Mouse (Mus musculus): ENCODE results near the gene Slit3. TPM values are rescaled to one million over a fixed set of nuclear protein-coding genes. Genes with fewer than 3 reads are reported as not detected.

The Slit3 gene
- total and polyA plus RNA-seq, 3 experiments = 0.55 to 4.8 (median 2.8) TPM

DNA sequence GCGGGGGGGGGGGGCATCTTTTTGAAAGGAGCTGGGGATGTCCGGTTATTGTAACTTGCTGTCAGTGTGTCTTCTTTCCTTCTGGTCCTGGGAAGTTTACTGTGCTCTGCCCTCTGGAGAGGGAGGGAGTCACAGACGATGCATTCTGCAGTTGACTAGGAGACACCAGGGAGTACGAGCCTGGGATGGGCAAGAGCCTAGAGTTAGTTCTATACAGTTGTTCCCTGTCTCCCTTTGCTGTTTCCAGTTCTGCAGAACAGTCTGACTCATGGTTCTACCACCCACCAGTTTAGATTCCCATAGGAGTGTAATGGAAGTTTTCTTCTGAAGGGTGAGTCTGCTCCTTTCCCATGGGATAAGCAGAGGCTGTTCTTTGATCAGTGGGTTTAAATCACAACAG lies 229.9 kb downstream of the Slit3 start:
- Histone ChIP-seq H3K9me3 (replicated peaks; ENCODE audit: low read length) (no peaks in the 10 kb centered on the region), H3K4me3 (replicated peaks in 1 of 3; ENCODE audit: low read depth in 2 of 3, low read length in 2 of 3, poor library complexity in 1 of 3) (no peak overlapping the region), H3K79me2 (replicated peaks; ENCODE audit: control insufficient read depth, extremely low read depth, insufficient read depth, poor library complexity, severe bottlenecking) (no peaks in the 10 kb centered on the region), H3K36me3 (replicated peaks in 1 of 2; ENCODE audit: control insufficient read depth in 1 of 2, insufficient read depth in 1 of 2, low read length in 1 of 2) (no peaks in the 10 kb centered on the region), H3K27ac (ENCODE audit: insufficient read depth, low read depth) (no peak overlapping the region), H3K4me2 (ENCODE audit: insufficient read depth, low read depth, poor library complexity, severe bottlenecking) (no peak overlapping the region), H3K27me3 (replicated peaks) (peaks cover 8% of the 10 kb centered on the region), H3K9ac (ENCODE audit: insufficient read depth, low read depth) (no peak overlapping the region), H3K4me1 (ENCODE audit: control insufficient read depth in 1 of 2, insufficient read depth in 2 of 2) (no peaks in the 10 kb centered on the region)
- DNase-seq (ENCODE audit: extremely low read depth) = no peak
- TF ChIP-seq ZNF384 (IDR thresholded peaks at IDR 0.05; ENCODE audit: low read depth, low read length) (no peak), E2F4 (IDR thresholded peaks at IDR 0.05; ENCODE audit: insufficient replicate concordance, low read depth, low read length) (no peak), NRF1 (IDR thresholded peaks at IDR 0.05; ENCODE audit: low read depth, low read length) (no peak), HCFC1 (IDR thresholded peaks at IDR 0.05; ENCODE audit: low read depth, low read length) (no peak), SIN3A (IDR thresholded peaks at IDR 0.05; ENCODE audit: low read length) (no peak), SMC3 (IDR thresholded peaks at IDR 0.05; ENCODE audit: low read depth, low read length) (no peak), POLR2A (IDR thresholded peaks at IDR 0.05; ENCODE audit: low read depth, low read length) (no peak), POLR2AphosphoS2 (IDR thresholded peaks at IDR 0.05; ENCODE audit: low read depth, low read length) (no peak), MEF2A (IDR thresholded peaks at IDR 0.05; ENCODE audit: borderline replicate concordance, low read depth, low read length) (no peak), TCF12 (IDR thresholded peaks at IDR 0.05; ENCODE audit: low read depth, low read length) (no peak), IRF4 (IDR thresholded peaks at IDR 0.05; ENCODE audit: low read depth, low read length) (no peak), CHD1 (IDR thresholded peaks at IDR 0.05; ENCODE audit: low read depth, low read length) (no peak), ETS1 (conservative IDR thresholded peaks at IDR 0.05; ENCODE audit: low read depth, low read length) (no peak), MAFK (IDR thresholded peaks at IDR 0.05; ENCODE audit: insufficient replicate concordance, low read length) (no peak), JUND (conservative IDR thresholded peaks at IDR 0.05; ENCODE audit: low read depth, low read length) (no peak)
- dilution Hi-C loops (cut with MboI; ENCODE audit: extremely low pct_ligation_motif_present, extremely low pct_unique_long_range_greater_than_20kb, low sequenced_read_pairs) (no loop called here), in situ Hi-C loops (cut with MboI; ENCODE audit: low pct_ligation_motif_present, low pct_unique_long_range_greater_than_20kb, low sequenced_read_pairs) (no loop called here)

- Histone ChIP-seq H3K79me2 (replicated peaks; ENCODE audit: control insufficient read depth, extremely low read depth, insufficient read depth, poor library complexity, severe bottlenecking) (no peaks in the 10 kb centered on the region), H3K27ac (ENCODE audit: insufficient read depth, low read depth) (no peak overlapping the region), H3K4me1 (ENCODE audit: control insufficient read depth in 1 of 2, insufficient read depth in 2 of 2) (no peaks in the 10 kb centered on the region), H3K9me3 (replicated peaks; ENCODE audit: low read length) (no peaks in the 10 kb centered on the region), H3K4me2 (ENCODE audit: insufficient read depth, low read depth, poor library complexity, severe bottlenecking) (no peak overlapping the region), H3K27me3 (replicated peaks) (peaks cover 4% of the 10 kb centered on the region), H3K9ac (ENCODE audit: insufficient read depth, low read depth) (no peak overlapping the region), H3K36me3 (replicated peaks in 1 of 2; ENCODE audit: control insufficient read depth in 1 of 2, insufficient read depth in 1 of 2, low read length in 1 of 2) (no peaks in the 10 kb centered on the region), H3K4me3 (replicated peaks in 1 of 3; ENCODE audit: low read depth in 2 of 3, low read length in 2 of 3, poor library complexity in 1 of 3) (no peak overlapping the region)
- no peak for DNase-seq (ENCODE audit: extremely low read depth)
- in situ Hi-C loops (cut with MboI; ENCODE audit: low pct_ligation_motif_present, low pct_unique_long_range_greater_than_20kb, low sequenced_read_pairs) (no loop called here), dilution Hi-C loops (cut with MboI; ENCODE audit: extremely low pct_ligation_motif_present, extremely low pct_unique_long_range_greater_than_20kb, low sequenced_read_pairs) (no loop called here)
- no peak for TF ChIP-seq MAFK (IDR thresholded peaks at IDR 0.05; ENCODE audit: insufficient replicate concordance, low read length)
- no peak for TF ChIP-seq ZNF384 (IDR thresholded peaks at IDR 0.05; ENCODE audit: low read depth, low read length)
- TF ChIP-seq ZKSCAN1 (IDR thresholded peaks at IDR 0.05; ENCODE audit: borderline replicate concordance, low read depth, low read length) = no peak
- TF ChIP-seq BHLHE40 (IDR thresholded peaks at IDR 0.05; ENCODE audit: low read depth, low read length) = no peak
- TF ChIP-seq HCFC1 (IDR thresholded peaks at IDR 0.05; ENCODE audit: low read depth, low read length) = no peak
- no peak for TF ChIP-seq GABPA (IDR thresholded peaks at IDR 0.05; ENCODE audit: insufficient replicate concordance, low read depth, low read length)
- no peak for TF ChIP-seq NRF1 (IDR thresholded peaks at IDR 0.05; ENCODE audit: low read depth, low read length)
- no peak for TF ChIP-seq ZC3H11A (IDR thresholded peaks at IDR 0.05; ENCODE audit: low read depth, low read length)
- no peak for TF ChIP-seq CHD1 (IDR thresholded peaks at IDR 0.05; ENCODE audit: low read depth, low read length)
- TF ChIP-seq RAD21 (IDR thresholded peaks at IDR 0.05; ENCODE audit: low read depth, low read length) = no peak
- no peak for TF ChIP-seq USF1 (IDR thresholded peaks at IDR 0.05; ENCODE audit: low read depth, low read length)
- no peak for TF ChIP-seq MAZ (IDR thresholded peaks at IDR 0.05; ENCODE audit: low read depth, low read length)
- TF ChIP-seq JUND (conservative IDR thresholded peaks at IDR 0.05; ENCODE audit: low read depth, low read length) = no peak
- TF ChIP-seq ELF1 (IDR thresholded peaks at IDR 0.05; ENCODE audit: low read depth, low read length) = no peak
These were observed 230.4 kb downstream of the Slit3 start for GRCm38 (mm10) chr11:35351376-35351775.
